In genomic region chr16:34343968-34344367, GRCm38 (mm10) we compare ENCODE assay signal across 10 mouse cellular contexts.
A peak's percentile ranks its signal among the peaks of the same experiment; 100 is the strongest.
DNase-seq lines count a peak whose midpoint lies in the region; ATAC-seq lines count a peak whose summit lies in the region.
"Had no signal": no experiment of that assay in that cellular context is flagged by ENCODE, and none has a peak within 500 bp of the region (broad histone marks: within the 10 kb centered on the region; RNA-seq: fewer than 3 reads in every experiment).

No protein-coding gene starts in this region.

- no peak overlapping the region for H3K9ac ChIP-seq in forebrain, embryonic 15.5 days (replicated peaks)
- H3K9ac ChIP-seq in forebrain, embryonic 11.5 days (ENCODE audit: low read length): no peak overlapping the region
- H3K9ac ChIP-seq: embryonic facial prominence, embryonic 15.5 days; liver, embryonic 13.5 days had no signal

- H3K4me3 ChIP-seq in forebrain, embryonic 15.5 days: no peak overlapping the region
- no peak overlapping the region for H3K4me3 ChIP-seq in forebrain, embryonic 11.5 days (ENCODE audit: low read depth, low read length)
- H3K4me3 ChIP-seq: embryonic facial prominence, embryonic 15.5 days; liver, embryonic 13.5 days had no signal

- no peak overlapping the region for H3K4me2 ChIP-seq in forebrain, embryonic 15.5 days (replicated peaks)
- H3K4me2 ChIP-seq in forebrain, embryonic 11.5 days (ENCODE audit: low read depth, low read length, severe bottlenecking): no peak overlapping the region
- H3K4me2 ChIP-seq: embryonic facial prominence, embryonic 15.5 days; liver, embryonic 13.5 days had no signal

- H3K27ac ChIP-seq in forebrain, embryonic 15.5 days (replicated peaks): no peak overlapping the region; the same call in 1 of the 2 replicates
- H3K27ac ChIP-seq in forebrain, embryonic 11.5 days (ENCODE audit: low read depth, low read length): no peak overlapping the region
- H3K27ac ChIP-seq: embryonic facial prominence, embryonic 15.5 days; liver, embryonic 13.5 days had no signal

- no peak for DNase-seq in forebrain, embryonic 11.5 days (ENCODE audit: low spot score)
- peak; percentile 31 for DNase-seq in ovary, postnatal 14 days (ENCODE audit: low spot score)
- DNase-seq in ovary, postnatal 10 days (ENCODE audit: low spot score): no peak
- DNase-seq in fibroblast of lung, adult 2 months (ENCODE audit: low read depth): peak; percentile 59
- DNase-seq in kidney, postnatal 25 days: peak; percentile 69 to 76
- DNase-seq in retina, embryonic 14.5 days (ENCODE audit: low spot score): peak; percentile 70
- DNase-seq: liver, embryonic 13.5 days had no signal

- no peaks in the 10 kb centered on the region for H3K27me3 ChIP-seq in forebrain, embryonic 15.5 days
- H3K27me3 ChIP-seq in forebrain, embryonic 11.5 days (ENCODE audit: control insufficient read depth, insufficient read depth, low read length): no peaks in the 10 kb centered on the region
- H3K27me3 ChIP-seq: embryonic facial prominence, embryonic 15.5 days; liver, embryonic 13.5 days had no signal

- WGBS in forebrain, embryonic 15.5 days: 50% methylated on average over 1 of the region's 1 CpGs
- WGBS in forebrain, embryonic 11.5 days: 60% methylated on average over 1 of the region's 1 CpGs

- 0 out of 2 replicates have a peak, but pooled peaks have one; percentile 32 for ATAC-seq in forebrain, embryonic 15.5 days (replicated peaks)
- no peak for ATAC-seq in forebrain, embryonic 11.5 days (replicated peaks; ENCODE audit: low FRiP score)
- no peak for ATAC-seq in megakaryocyte-erythroid progenitor cell, adult 5-6 weeks (replicated peaks; ENCODE audit: low FRiP score, low TSS enrichment, poor library complexity, severe bottlenecking)

- H3K9me3 ChIP-seq in forebrain, embryonic 15.5 days: no peaks in the 10 kb centered on the region
- H3K9me3 ChIP-seq in forebrain, embryonic 11.5 days (ENCODE audit: control insufficient read depth, low read length): no peaks in the 10 kb centered on the region
- H3K9me3 ChIP-seq: embryonic facial prominence, embryonic 15.5 days; liver, embryonic 13.5 days had no signal

- peaks cover 32% of the 10 kb centered on the region for H3K4me1 ChIP-seq in forebrain, embryonic 15.5 days
- H3K4me1 ChIP-seq in forebrain, embryonic 11.5 days (replicated peaks; ENCODE audit: control insufficient read depth, insufficient read depth, low read length): no peaks in the 10 kb centered on the region
- H3K4me1 ChIP-seq: liver, embryonic 13.5 days had no signal

- H3K36me3 ChIP-seq in forebrain, embryonic 15.5 days: no peaks in the 10 kb centered on the region
- no peaks in the 10 kb centered on the region for H3K36me3 ChIP-seq in forebrain, embryonic 11.5 days (ENCODE audit: control insufficient read depth, insufficient read depth, low read length)
- H3K36me3 ChIP-seq: embryonic facial prominence, embryonic 15.5 days; liver, embryonic 13.5 days had no signal

Comparison
In these comparisons a context has a peak if more than half of its experiments do, and no peak if none do; other contexts are left out.
1. DNase-seq: peak in ovary, postnatal 14 days (single experiment), fibroblast of lung, adult 2 months (single experiment), kidney, postnatal 25 days (2 of 2) and retina, embryonic 14.5 days (single experiment); none in forebrain, embryonic 11.5 days (single experiment) and ovary, postnatal 10 days (single experiment).